Mouse (Mus musculus): ENCODE measurements around the gene Thop1.

Gene Thop1

DNA sequence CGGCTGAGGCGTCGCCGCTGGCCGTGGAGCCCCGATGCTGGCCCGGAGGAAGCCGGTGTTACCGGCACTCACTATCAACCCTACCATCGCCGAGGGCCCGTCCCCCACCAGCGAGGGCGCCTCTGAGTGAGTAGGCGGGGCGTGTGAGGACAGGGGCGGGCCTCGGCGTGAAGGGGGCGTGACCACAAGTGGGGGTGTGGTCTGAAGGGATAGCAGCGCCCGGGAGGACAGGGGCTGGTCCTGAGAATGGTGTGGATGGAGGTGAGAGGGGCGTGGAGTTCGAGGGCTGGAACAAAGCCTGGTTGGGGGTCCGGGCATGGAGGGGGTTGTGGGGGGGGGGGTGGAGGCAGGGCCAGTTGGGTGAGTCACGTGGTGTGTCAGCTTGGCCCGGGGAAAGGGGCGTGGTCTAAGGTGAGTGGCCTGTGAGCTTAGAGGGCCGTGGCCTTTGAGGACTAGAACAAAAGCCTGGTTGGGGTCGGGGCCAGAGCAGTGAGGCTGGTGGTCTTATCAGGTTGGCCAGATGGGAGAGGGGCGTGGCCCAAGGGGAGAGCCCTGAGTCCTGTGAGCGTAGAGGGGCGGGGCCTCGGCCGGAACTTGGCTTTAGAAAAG lies 36.4 kb downstream of the Thop1 start:
- DNase-seq (ENCODE audit: low read depth in 1 of 2, low spot score in 2 of 2): peak; percentile 51 to 82

DNA sequence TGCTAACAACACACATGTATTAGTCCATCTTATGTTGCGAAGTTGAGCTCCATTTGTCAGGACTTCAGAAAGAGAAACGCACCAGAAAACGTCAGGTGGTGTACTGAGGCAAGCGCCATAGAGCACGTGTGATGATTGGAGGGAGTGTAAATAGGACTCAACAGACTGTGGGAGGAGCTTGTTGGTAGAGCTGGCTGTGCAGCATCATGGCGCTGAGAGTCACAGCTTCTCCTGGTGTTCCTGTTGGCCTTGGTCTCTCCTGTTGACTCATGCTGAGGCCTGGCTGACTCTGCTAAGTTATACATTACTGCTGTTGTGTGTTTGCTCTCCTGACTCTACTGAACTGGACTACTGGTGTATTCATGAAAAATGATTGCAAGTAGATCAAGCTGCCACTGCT lies 43.1 kb downstream of the Thop1 start:
- no peak for DNase-seq (ENCODE audit: low read depth in 1 of 2, low spot score in 2 of 2)

- DNase-seq (ENCODE audit: low read depth in 1 of 2, low spot score in 2 of 2): no peak
Measured at GRCm38 (mm10) chr10:81119625-81120024, 49.8 kb downstream of the Thop1 start.

GRCm38 (mm10) chr10:81120650-81121049 lies 50.8 kb downstream of the Thop1 start:
- DNase-seq (ENCODE audit: low read depth in 1 of 2, low spot score in 2 of 2): no peak

DNA sequence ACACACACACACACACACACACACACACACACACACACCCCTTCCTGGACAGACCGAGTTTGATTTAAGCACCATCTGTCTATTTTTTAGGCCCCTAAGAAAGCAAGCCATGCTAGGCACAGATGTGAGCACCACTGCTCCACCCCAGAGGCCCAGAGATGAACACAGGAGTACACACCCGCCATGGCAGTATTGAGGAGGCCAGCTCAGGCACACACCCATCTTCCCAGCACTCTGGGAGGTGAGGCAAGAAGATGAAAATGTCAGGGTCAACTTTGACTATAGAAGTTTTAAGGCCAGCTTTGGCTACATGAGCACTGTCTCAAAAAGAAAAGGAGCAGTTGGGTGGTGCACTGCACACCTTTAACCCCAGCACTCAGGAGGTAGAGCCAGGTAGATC lies 53.1 kb downstream of the Thop1 start:
- DNase-seq (ENCODE audit: low read depth in 1 of 2, low spot score in 2 of 2): no peak

GRCm38 (mm10) chr10:81123500-81123899 lies 53.7 kb downstream of the Thop1 start:
- DNase-seq (ENCODE audit: low read depth in 1 of 2, low spot score in 2 of 2): no peak

All from monocyte, adult 2 months (primary cell).